Mouse (Mus musculus): ENCODE results near the gene Plscr4. TPM values are rescaled to one million over a fixed set of nuclear protein-coding genes. Genes with fewer than 3 reads are reported as not detected.

Gene Plscr4
- polyA plus RNA-seq, 2 experiments = 3.1 to 3.5 TPM

DNA sequence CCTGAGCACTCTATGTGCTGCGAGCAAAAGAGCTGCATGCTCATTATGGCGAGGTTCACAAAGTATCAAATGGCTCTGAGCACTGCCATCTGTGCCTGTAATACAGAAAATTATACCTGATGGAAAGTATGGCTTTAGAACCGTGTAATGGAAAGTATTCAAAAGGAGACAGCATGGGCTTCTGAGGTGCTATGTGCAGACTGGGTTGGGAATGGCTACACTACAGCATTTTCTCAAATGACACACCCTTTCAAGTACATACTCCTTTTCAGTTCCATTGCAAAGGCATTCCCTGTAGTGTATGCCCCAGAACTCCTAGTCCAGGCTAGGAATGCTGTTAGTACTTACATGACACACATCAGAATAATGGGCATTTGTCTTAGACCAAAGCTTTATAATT, 72.9 kb downstream of the Plscr4 start:
- Histone ChIP-seq H3K27me3 (ENCODE audit: control insufficient read depth, insufficient read depth, low read length) (no peaks in the 10 kb centered on the region), H3K4me3 (replicated peaks; ENCODE audit: low read length) (no peak overlapping the region), H3K9me3 (ENCODE audit: control insufficient read depth, low read length) (no peaks in the 10 kb centered on the region), H3K36me3 (ENCODE audit: control insufficient read depth, insufficient read depth, low read length) (no peaks in the 10 kb centered on the region), H3K4me1 (ENCODE audit: control insufficient read depth, insufficient read depth, low read length) (no peaks in the 10 kb centered on the region), H3K9ac (ENCODE audit: low read depth, low read length, severe bottlenecking) (no peak overlapping the region), H3K4me2 (replicated peaks; ENCODE audit: low read depth, low read length, severe bottlenecking) (no peak overlapping the region), H3K27ac (replicated peaks; ENCODE audit: low read depth, low read length) (no peak overlapping the region)
- 30% methylated on average over 3 of the region's 3 CpGs for WGBS
- peak; percentile 67; the same call in 1 of the 2 replicates for ATAC-seq (ENCODE audit: low FRiP score, low read depth)
- TF ChIP-seq POLR2A (IDR thresholded peaks at IDR 0.05; ENCODE audit: borderline replicate concordance, extremely low read depth, insufficient read depth, insufficient read length) = no peak
- DNase-seq (ENCODE audit: low spot score) = no peak

DNA sequence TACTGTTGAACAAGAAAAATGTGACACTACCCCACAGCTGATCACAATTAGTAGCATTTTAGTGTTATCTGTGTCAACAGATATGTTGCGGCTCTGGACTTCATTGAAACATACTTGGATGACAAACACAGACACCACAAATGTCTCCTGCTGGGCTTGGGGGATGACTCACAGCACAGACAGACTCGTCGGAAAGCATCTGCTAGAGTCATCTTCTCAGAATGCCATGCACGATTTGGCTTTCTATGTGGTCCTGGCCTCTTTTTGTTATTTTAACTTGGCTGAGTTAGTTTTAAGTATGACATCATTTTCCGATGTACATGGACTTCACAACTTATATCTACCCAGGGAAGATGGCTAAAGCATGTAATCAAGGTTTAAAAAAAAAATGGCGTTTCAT, 80.6 kb downstream of the Plscr4 start:
- Histone ChIP-seq H3K27me3 (ENCODE audit: control insufficient read depth, insufficient read depth, low read length) (no peaks in the 10 kb centered on the region), H3K9ac (ENCODE audit: low read depth, low read length, severe bottlenecking) (no peak overlapping the region), H3K4me1 (ENCODE audit: control insufficient read depth, insufficient read depth, low read length) (peaks cover 11% of the 10 kb centered on the region), H3K4me3 (replicated peaks; ENCODE audit: low read length) (no peak overlapping the region), H3K36me3 (ENCODE audit: control insufficient read depth, insufficient read depth, low read length) (no peaks in the 10 kb centered on the region), H3K9me3 (ENCODE audit: control insufficient read depth, low read length) (no peaks in the 10 kb centered on the region), H3K4me2 (replicated peaks; ENCODE audit: low read depth, low read length, severe bottlenecking) (no peak overlapping the region), H3K27ac (replicated peaks; ENCODE audit: low read depth, low read length) (no peak overlapping the region)
- 73% methylated on average over 6 of the region's 6 CpGs for WGBS
- DNase-seq (ENCODE audit: low spot score) = no peak
- no peak for ATAC-seq (ENCODE audit: low FRiP score, low read depth)
- TF ChIP-seq POLR2A (IDR thresholded peaks at IDR 0.05; ENCODE audit: borderline replicate concordance, extremely low read depth, insufficient read depth, insufficient read length) = no peak

GRCm38 (mm10) chr9:92538216-92538615, 81.0 kb downstream of the Plscr4 start:
- Histone ChIP-seq H3K9me3 (ENCODE audit: control insufficient read depth, low read length) (no peaks in the 10 kb centered on the region), H3K36me3 (ENCODE audit: control insufficient read depth, insufficient read depth, low read length) (no peaks in the 10 kb centered on the region), H3K27ac (replicated peaks; ENCODE audit: low read depth, low read length) (0 out of 2 replicates have a peak overlapping the region, but pooled peaks have one; percentile 14), H3K9ac (ENCODE audit: low read depth, low read length, severe bottlenecking) (no peak overlapping the region), H3K4me2 (replicated peaks; ENCODE audit: low read depth, low read length, severe bottlenecking) (no peak overlapping the region), H3K4me3 (replicated peaks; ENCODE audit: low read length) (no peak overlapping the region), H3K4me1 (ENCODE audit: control insufficient read depth, insufficient read depth, low read length) (peaks cover 11% of the 10 kb centered on the region), H3K27me3 (ENCODE audit: control insufficient read depth, insufficient read depth, low read length) (no peaks in the 10 kb centered on the region)
- DNase-seq (ENCODE audit: low spot score) (peak; percentile 55), ATAC-seq (ENCODE audit: low FRiP score, low read depth) (no peak)
- 72% methylated on average over 6 of the region's 6 CpGs for WGBS
- no peak for TF ChIP-seq POLR2A (IDR thresholded peaks at IDR 0.05; ENCODE audit: borderline replicate concordance, extremely low read depth, insufficient read depth, insufficient read length)

Other genes starting within 250 kb of the Plscr4 start
- gene Plscr1, start 207.6 kb upstream of the Plscr4 start, polyA plus RNA-seq (2012; rRNA removed) = 8.7 and 9.4 TPM in 2 replicates
- gene Plscr1, start 207.6 kb upstream of the Plscr4 start, polyA plus RNA-seq (2014; fragmentation: Nextera tagmentation; extraction: Ambion mirVana) = 13.1 and 13.6 TPM in 2 replicates
- gene Plscr2, start 181.8 kb upstream of the Plscr4 start, polyA plus RNA-seq (2012; rRNA removed) = 0.77 and 0.96 TPM in 2 replicates
- 1.3 and 1.5 TPM in 2 replicates for gene Plscr2, start 181.8 kb upstream of the Plscr4 start, polyA plus RNA-seq (2014; fragmentation: Nextera tagmentation; extraction: Ambion mirVana)
- not detected in 2 replicates for gene 1700057G04Rik, start 148.0 kb upstream of the Plscr4 start, polyA plus RNA-seq (2012; rRNA removed)
- not detected in 2 replicates for gene 1700057G04Rik, start 148.0 kb upstream of the Plscr4 start, polyA plus RNA-seq (2014; fragmentation: Nextera tagmentation; extraction: Ambion mirVana)
- 103 and 108 TPM in 2 replicates for gene Plod2, start 84.8 kb downstream of the Plscr4 start, polyA plus RNA-seq (2012; rRNA removed)
- gene Plod2, start 84.8 kb downstream of the Plscr4 start, polyA plus RNA-seq (2014; fragmentation: Nextera tagmentation; extraction: Ambion mirVana) = 56.6 and 57.5 TPM in 2 replicates

Data from limb, embryonic 14.5 days (tissue).